Comparison of ENCODE assay signal across 8 mouse cellular contexts in the genomic region with DNA sequence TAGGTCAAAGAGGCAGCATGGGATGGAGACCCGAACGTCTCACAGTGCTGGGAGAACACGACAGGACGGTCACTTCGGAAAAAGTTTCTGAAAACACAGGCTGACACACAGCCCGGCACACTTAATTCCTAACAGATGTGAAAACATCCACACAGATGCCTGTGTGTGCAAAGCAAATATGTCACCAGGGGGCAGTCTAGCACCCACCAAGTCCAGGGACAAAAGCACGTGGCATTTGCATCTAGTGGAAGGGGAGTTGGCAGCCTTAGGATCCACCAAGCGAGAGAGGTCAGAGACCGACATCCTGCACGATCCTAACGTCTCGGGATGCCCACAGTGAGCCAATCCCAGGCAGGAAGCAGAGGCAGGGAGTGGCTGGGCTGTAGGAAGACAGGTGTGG.
DNase-seq lines count a peak whose midpoint lies in the region; ATAC-seq and TF ChIP-seq lines count a peak whose summit lies in the region.

No protein-coding gene starts in this region.

- no peak overlapping the region for H3K4me2 ChIP-seq in heart, embryonic 11.5 days

- TF ChIP-seq RAD21 in MEL (IDR thresholded peaks at IDR 0.05; ENCODE audit: low read depth, low read length): peak; percentile 38

- no peaks in the 10 kb centered on the region for H3K27me3 ChIP-seq in heart, embryonic 10.5 days (ENCODE audit: insufficient read depth, poor library complexity, severe bottlenecking)
- no peaks in the 10 kb centered on the region for H3K27me3 ChIP-seq in heart, embryonic 11.5 days (ENCODE audit: control insufficient read depth, insufficient read depth, low read length)
- H3K27me3 ChIP-seq in MEL (ENCODE audit: control insufficient read depth in 1 of 2, insufficient read depth in 2 of 2, low read length in 2 of 2): no peaks in the 10 kb centered on the region

- TF ChIP-seq POLR2A in MEL (IDR thresholded peaks at IDR 0.05; ENCODE audit: control insufficient read depth in 1 of 2, insufficient read depth in 1 of 2, low read depth in 1 of 2, low read length in 2 of 2, poor library complexity in 1 of 2): no peak
- TF ChIP-seq POLR2A in embryonic fibroblast, embryonic 13.5 days (IDR thresholded peaks at IDR 0.05; ENCODE audit: low read depth, low read length): no peak
- no peak for TF ChIP-seq POLR2A in olfactory bulb, adult 2 months (IDR thresholded peaks at IDR 0.05; ENCODE audit: insufficient read depth, low read depth, low read length)

- peaks cover 8% of the 10 kb centered on the region for H3K4me1 ChIP-seq in heart, embryonic 10.5 days
- no peaks in the 10 kb centered on the region for H3K4me1 ChIP-seq in heart, embryonic 11.5 days (ENCODE audit: control insufficient read depth, insufficient read depth, low read length)
- no peaks in the 10 kb centered on the region for H3K4me1 ChIP-seq in MEL (ENCODE audit: control insufficient read depth in 1 of 2, insufficient read depth in 2 of 2, low read length in 2 of 2)
- H3K4me1 ChIP-seq in embryonic fibroblast, embryonic 13.5 days (ENCODE audit: control insufficient read depth, insufficient read depth, low read length): peaks cover 6% of the 10 kb centered on the region
- peaks cover 14% of the 10 kb centered on the region for H3K4me1 ChIP-seq in olfactory bulb, adult 2 months (ENCODE audit: control insufficient read depth, insufficient read depth, low read length)

- peak; percentile 41 to 63 (median 56); a peak in 5 of 6 replicates for TF ChIP-seq CTCF in MEL (IDR thresholded peaks at IDR 0.05 in 2 of 3, conservative IDR thresholded peaks at IDR 0.05 in 1 of 3; ENCODE audit: control insufficient read depth in 1 of 3, insufficient read depth in 1 of 3, low read depth in 2 of 3, low read length in 3 of 3, poor library complexity in 1 of 3, severe bottlenecking in 1 of 3)
- TF ChIP-seq CTCF in embryonic fibroblast, embryonic 13.5 days (IDR thresholded peaks at IDR 0.05; ENCODE audit: borderline replicate concordance, insufficient read depth, low read length): peak; percentile 65; the same call in 1 of the 2 replicates
- TF ChIP-seq CTCF in olfactory bulb, adult 2 months (IDR thresholded peaks at IDR 0.05; ENCODE audit: insufficient read depth, low read depth, low read length): 0 out of 2 replicates have a peak, but pooled peaks have one; percentile 29

- 67% methylated on average over 12 of the region's 12 CpGs for whole genome bisulfite sequencing in heart, embryonic 10.5 days
- WGBS in heart, embryonic 11.5 days (ENCODE audit: insufficient replicate concordance): 58% methylated on average over 12 of the region's 12 CpGs
- 57% methylated on average over 12 of the region's 12 CpGs for WGBS in olfactory bulb, adult 2 months

- no peak overlapping the region for H3K4me3 ChIP-seq in heart, embryonic 10.5 days
- H3K4me3 ChIP-seq in heart, embryonic 11.5 days (ENCODE audit: low read depth, low read length): no peak overlapping the region
- H3K4me3 ChIP-seq in MEL (ENCODE audit: control insufficient read depth in 1 of 2, insufficient read depth in 1 of 2, low read depth in 2 of 2, low read length in 2 of 2): no peak overlapping the region
- no peak overlapping the region for H3K4me3 ChIP-seq in embryonic fibroblast, embryonic 13.5 days (ENCODE audit: insufficient read depth, low read length)
- H3K4me3 ChIP-seq in olfactory bulb, adult 2 months (ENCODE audit: insufficient read depth, low read depth, low read length): no peak overlapping the region

- H3K27ac ChIP-seq in heart, embryonic 10.5 days: no peak overlapping the region
- H3K27ac ChIP-seq in heart, embryonic 11.5 days (ENCODE audit: low read depth, low read length): no peak overlapping the region
- H3K27ac ChIP-seq in MEL (ENCODE audit: control insufficient read depth, low read depth, low read length): no peak overlapping the region
- H3K27ac ChIP-seq in embryonic fibroblast, embryonic 13.5 days (ENCODE audit: insufficient read depth, low read length): no peak overlapping the region
- no peak overlapping the region for H3K27ac ChIP-seq in olfactory bulb, adult 2 months (ENCODE audit: insufficient read depth, low read depth, low read length)

- H3K36me3 ChIP-seq in heart, embryonic 10.5 days: peaks cover 70% of the 10 kb centered on the region
- H3K36me3 ChIP-seq in heart, embryonic 11.5 days (ENCODE audit: control insufficient read depth, insufficient read depth, low read length): peaks cover 14% of the 10 kb centered on the region
- no peaks in the 10 kb centered on the region; a peak in 1 of 4 replicates for H3K36me3 ChIP-seq in MEL (ENCODE audit: control insufficient read depth in 1 of 2, insufficient read depth in 2 of 2, low read length in 2 of 2)

- DNase-seq in heart, embryonic 10.5 days (ENCODE audit: low spot score): peak; percentile 75
- peak; percentile 63 for DNase-seq in MEL (ENCODE audit: low read depth, low spot score)
- DNase-seq in kidney, postnatal 4 days: peak; percentile 65 to 74
- DNase-seq in spleen, postnatal 4 days (ENCODE audit: low spot score in 2 of 2): no peak
- DNase-seq in left cerebral cortex, postnatal 4 days: no peak

- H3K79me2 ChIP-seq in MEL (ENCODE audit: control insufficient read depth, insufficient read depth, low read length, poor library complexity): no peaks in the 10 kb centered on the region

- intact Hi-C loops in left cerebral cortex, postnatal 4 days (cut with DNase I): loop anchor here (10.0 kb wide), 1 partner anchor 138 kb away; no protein-coding TSS in a partner anchor

- no peak for ATAC-seq in heart, embryonic 11.5 days (replicated peaks; ENCODE audit: insufficient number of reproducible peaks, low FRiP score, low TSS enrichment)

- H3K9ac ChIP-seq in heart, embryonic 11.5 days (ENCODE audit: low read depth, low read length): no peak overlapping the region
- no peak overlapping the region for H3K9ac ChIP-seq in MEL (ENCODE audit: control insufficient read depth, low read depth, low read length, poor library complexity, severe bottlenecking)

- no peak for TF ChIP-seq EP300 in MEL (IDR thresholded peaks at IDR 0.05; ENCODE audit: low read depth in 1 of 2, low read length in 2 of 2)

- no peaks in the 10 kb centered on the region for H3K9me3 ChIP-seq in heart, embryonic 10.5 days
- H3K9me3 ChIP-seq in heart, embryonic 11.5 days (replicated peaks; ENCODE audit: control insufficient read depth, low read length): no peaks in the 10 kb centered on the region
- H3K9me3 ChIP-seq in MEL (replicated peaks; ENCODE audit: insufficient read depth, low read length): no peaks in the 10 kb centered on the region

TF ChIP-seq in MEL, 35 proteins besides CTCF, POLR2A, EP300 and RAD21:
- TF ChIP-seq HCFC1 (IDR thresholded peaks at IDR 0.05; ENCODE audit: low read depth, low read length): no peak
- no peak for TF ChIP-seq JUND (IDR thresholded peaks at IDR 0.05; ENCODE audit: low read depth, low read length)
- TF ChIP-seq ZC3H11A (IDR thresholded peaks at IDR 0.05; ENCODE audit: low read depth, low read length): peak; percentile 18; the same call in 1 of the 2 replicates
- no peak for TF ChIP-seq ZKSCAN1 (IDR thresholded peaks at IDR 0.05; ENCODE audit: low read depth, low read length)
- 0 out of 2 replicates have a peak, but pooled peaks have one; percentile 46 for TF ChIP-seq MYC (IDR thresholded peaks at IDR 0.05; ENCODE audit: low read depth, low read length)
- no peak for TF ChIP-seq GABPA (IDR thresholded peaks at IDR 0.05; ENCODE audit: low read depth, low read length)
- TF ChIP-seq ZMIZ1 (IDR thresholded peaks at IDR 0.05; ENCODE audit: low read depth, low read length): no peak
- no peak for TF ChIP-seq RCOR1 (IDR thresholded peaks at IDR 0.05; ENCODE audit: low read depth, low read length)
- TF ChIP-seq SMC3 (IDR thresholded peaks at IDR 0.05; ENCODE audit: low read depth, low read length): peak; percentile 64
- no peak for TF ChIP-seq MEF2A (IDR thresholded peaks at IDR 0.05; ENCODE audit: extremely low read depth, insufficient replicate concordance, low read depth, low read length, poor library complexity, severe bottlenecking)
- no peak for TF ChIP-seq USF2 (IDR thresholded peaks at IDR 0.05; ENCODE audit: borderline replicate concordance in 1 of 2, insufficient read depth in 1 of 2, low read depth in 1 of 2, low read length in 2 of 2)
- TF ChIP-seq SIN3A (IDR thresholded peaks at IDR 0.05; ENCODE audit: low read length): no peak
- TF ChIP-seq MXI1 (IDR thresholded peaks at IDR 0.05; ENCODE audit: low read depth, low read length): no peak
- no peak for TF ChIP-seq E2F4 (IDR thresholded peaks at IDR 0.05; ENCODE audit: borderline replicate concordance, low read depth, low read length)
- 0 out of 2 replicates have a peak, but pooled peaks have one; percentile 33 for TF ChIP-seq MAX (IDR thresholded peaks at IDR 0.05; ENCODE audit: low read length)
- no peak for TF ChIP-seq GATA1 (IDR thresholded peaks at IDR 0.05; ENCODE audit: low read depth, low read length)
- no peak for TF ChIP-seq MAZ (IDR thresholded peaks at IDR 0.05; ENCODE audit: low read depth, low read length)

Comparison
In these comparisons a context has a peak if more than half of its experiments do, and no peak if none do; other contexts are left out.
1. DNase-seq: peak in heart, embryonic 10.5 days (single experiment), MEL (single experiment) and kidney, postnatal 4 days (2 of 2); none in spleen, postnatal 4 days (0 of 2) and left cerebral cortex, postnatal 4 days (single experiment).
2. Peak in every context shown above with its lines, with median percentiles within 50 percentile points of each other: CTCF ChIP-seq.